Mouse (Mus musculus) kidney, postnatal 0 days (tissue): ENCODE measurements around the gene Pxmp4. TPM values are rescaled to one million over a fixed set of nuclear protein-coding genes. Genes with fewer than 3 reads are reported as not detected.

Experiments
- ATAC-seq: fragments of 200-750 bp; cut with Nextera tagmentation; replicated peaks from 2 replicates; pipeline ENCODE4 v1.8.0; 2017; ENCODE audit warnings: low read depth, moderate number of reproducible peaks, moderate TSS enrichment, moderate library complexity; ENCODE audit not compliant: low FRiP score
- DNase-seq: peaks from one replicate; pipeline ENCODE4 v3.0.0-alpha.2; 2016; ENCODE audit warnings: low spot score
- H3K27ac ChIP-seq: fragments of 300-500 bp; sonication (generic); 2 replicates; pipeline ENCODE4 v1.5.1; 2014; ENCODE audit warnings: mild to moderate bottlenecking
- H3K27me3 ChIP-seq: fragments of 300-500 bp; sonication (generic); 2 replicates; pipeline ENCODE4 v1.6.1; 2014; ENCODE audit warnings: low read length, mixed read lengths; ENCODE audit not compliant: insufficient read depth
- H3K36me3 ChIP-seq: fragments of 300-500 bp; sonication (generic); 2 replicates; pipeline ENCODE4 v1.6.1; 2014; ENCODE audit warnings: low read length, mixed read lengths; ENCODE audit not compliant: insufficient read depth
- H3K4me1 ChIP-seq: fragments of 300-500 bp; sonication (generic); replicated peaks from 2 replicates; pipeline ENCODE4 v1.6.1; 2014; ENCODE audit warnings: antibody characterized with exemption, low read length, mixed read lengths; ENCODE audit not compliant: insufficient read depth
- H3K4me2 ChIP-seq: fragments of 300-500 bp; sonication (generic); 2 replicates; pipeline ENCODE4 v1.6.1; 2014; ENCODE audit warnings: mild to moderate bottlenecking, low read length, moderate library complexity, mixed read lengths
- H3K4me3 ChIP-seq: fragments of 300-500 bp; sonication (generic); replicated peaks from 2 replicates; pipeline ENCODE4 v1.5.1; 2014; ENCODE audit warnings: low read depth, low read length
- H3K9ac ChIP-seq: fragments of 300-500 bp; sonication (generic); 2 replicates; pipeline ENCODE4 v1.6.1; 2014; ENCODE audit warnings: low read depth, low read length
- H3K9me3 ChIP-seq: fragments of 300-500 bp; sonication (generic); replicated peaks from 2 replicates; pipeline ENCODE4 v1.6.1; 2016; ENCODE audit warnings: low read length, inconsistent platforms, mixed read lengths
- CTCF ChIP-seq: IDR thresholded peaks from 2 replicates; pipeline ENCODE4 v1.5.1; 2016; ENCODE audit warnings: antibody characterized with exemption, low read depth, mild to moderate bottlenecking, moderate library complexity
- WGBS: fragments of 180-500 bp; shearing (Covaris S2); extraction: QIAGEN DNeasy Blood & Tissue Kit; methylation state at CpG from one replicate; pipeline ENCODE4 v1.1.7; 2014; 5-methylcytosine and 5-hydroxymethylcytosine counted together
- polyA plus RNA-seq: library from polyadenylated mRNA; unstranded; fragments of >200 nt; fragmentation: Nextera tagmentation; extraction: Ambion mirVana; gene quantifications from 2 replicates; pipeline ENCODE4 v1.2.1, GENCODE M21; 2015

Pxmp4 gene
- polyA plus RNA-seq, 1 experiment from 2014 or later = 37.9 TPM

GRCm38 (mm10) chr2:154615674-154616073 lies 12.2 kb upstream of the Pxmp4 start:
- Histone ChIP-seq H3K27ac (0 out of 2 replicates have a peak overlapping the region, but pooled peaks have one; percentile 25), H3K4me3 (no peak overlapping the region), H3K36me3 (no peaks in the 10 kb centered on the region), H3K9me3 (no peaks in the 10 kb centered on the region), H3K4me2 (no peak overlapping the region), H3K27me3 (no peaks in the 10 kb centered on the region), H3K9ac (no peak overlapping the region), H3K4me1 (0 out of 2 replicates have a peak, but pooled peaks cover 4% of the 10 kb centered on the region)
- ATAC-seq (no peak), DNase-seq (no peak)
- no peak for TF ChIP-seq CTCF
- WGBS = 85% methylated on average over 5 of the region's 5 CpGs

GRCm38 (mm10) chr2:154614841-154615576 lies 11.5 kb upstream of the Pxmp4 start:
- no peak for TF ChIP-seq CTCF
- no peaks in the 10 kb centered on the region for H3K27me3 ChIP-seq
- 0 out of 2 replicates have a peak, but pooled peaks cover 4% of the 10 kb centered on the region for H3K4me1 ChIP-seq
- H3K27ac ChIP-seq = peak overlapping the region; percentile 25; the same call in 1 of the 2 replicates
- DNase-seq (peak; percentile 22), ATAC-seq (no peak)
- H3K36me3 ChIP-seq = no peaks in the 10 kb centered on the region
- H3K9ac ChIP-seq = no peak overlapping the region
- no peaks in the 10 kb centered on the region for H3K9me3 ChIP-seq
- WGBS = 57% methylated on average over 19 of the region's 19 CpGs
- H3K4me2 ChIP-seq = peak overlapping the region; percentile 23
- no peak overlapping the region for H3K4me3 ChIP-seq

GRCm38 (mm10) chr2:154613118-154614115 lies 9.9 kb upstream of the Pxmp4 start, which contains the start of the genes Zfp341 and 4930519P11Rik:
Gene Zfp341, plus strand, starts transcription at chr2:154613297.
Gene 4930519P11Rik, minus strand, starts transcription at chr2:154613437.
- Histone ChIP-seq H3K4me3 (peak within 1 kb of the TSS; percentile 49), H3K36me3 (no peaks in the 10 kb centered on the region), H3K9ac (peak within 1 kb of the TSS; percentile 80), H3K27ac (peak within 1 kb of the TSS; percentile 98), H3K4me2 (peak within 1 kb of the TSS; percentile 51), H3K27me3 (no peaks in the 10 kb centered on the region), H3K4me1 (0 out of 2 replicates have a peak, but pooled peaks cover 4% of the 10 kb centered on the region), H3K9me3 (no peaks in the 10 kb centered on the region)
- under 1% methylated on average over 80 of the region's 98 CpGs for WGBS
- ATAC-seq (peak; percentile 94), DNase-seq (peak; percentile 95)
- peak; percentile 84 for TF ChIP-seq CTCF

- Histone ChIP-seq H3K4me1 (0 out of 2 replicates have a peak, but pooled peaks cover 1% of the 10 kb centered on the region), H3K9ac (no peak overlapping the region), H3K4me2 (no peak overlapping the region), H3K9me3 (no peaks in the 10 kb centered on the region), H3K27me3 (no peaks in the 10 kb centered on the region), H3K27ac (no peak overlapping the region), H3K36me3 (no peaks in the 10 kb centered on the region), H3K4me3 (no peak overlapping the region)
- no peak for TF ChIP-seq CTCF
- WGBS = 59% methylated on average over 10 of the region's 10 CpGs
- no peak for ATAC-seq
- no peak for DNase-seq
These were observed 5.7 kb upstream of the Pxmp4 start for GRCm38 (mm10) chr2:154609050-154609767.

- TF ChIP-seq CTCF = no peak
- Histone ChIP-seq H3K4me1 (peaks cover 13% of the 10 kb centered on the region; the same call in 1 of the 2 replicates), H3K36me3 (no peaks in the 10 kb centered on the region), H3K4me3 (no peak overlapping the region), H3K27ac (no peak overlapping the region), H3K27me3 (no peaks in the 10 kb centered on the region), H3K9me3 (no peaks in the 10 kb centered on the region), H3K9ac (no peak overlapping the region), H3K4me2 (no peak overlapping the region)
- DNase-seq (no peak), ATAC-seq (no peak)
- WGBS = 84% methylated on average over 1 of the region's 1 CpGs
These were observed 3.5 kb upstream of the Pxmp4 start for GRCm38 (mm10) chr2:154606965-154607364.
